Mouse (Mus musculus) activated CD4-positive, CD25-positive, alpha-beta regulatory T cell, adult 9 weeks (primary cell): Measurements from ENCODE around the gene Scgb2b3. TPM values are rescaled to one million over a fixed set of nuclear protein-coding genes. Genes with fewer than 3 reads are reported as not detected.

Source experiments
- polyA plus RNA-seq: library from polyadenylated mRNA; unstranded; fragments of 100-300 nt; shearing (Covaris generic); gene quantifications from one replicate; pipeline ENCODE4 v1.2.1, GENCODE M21; 2017

Gene Scgb2b3
- not detected for polyA plus RNA-seq

DNA sequence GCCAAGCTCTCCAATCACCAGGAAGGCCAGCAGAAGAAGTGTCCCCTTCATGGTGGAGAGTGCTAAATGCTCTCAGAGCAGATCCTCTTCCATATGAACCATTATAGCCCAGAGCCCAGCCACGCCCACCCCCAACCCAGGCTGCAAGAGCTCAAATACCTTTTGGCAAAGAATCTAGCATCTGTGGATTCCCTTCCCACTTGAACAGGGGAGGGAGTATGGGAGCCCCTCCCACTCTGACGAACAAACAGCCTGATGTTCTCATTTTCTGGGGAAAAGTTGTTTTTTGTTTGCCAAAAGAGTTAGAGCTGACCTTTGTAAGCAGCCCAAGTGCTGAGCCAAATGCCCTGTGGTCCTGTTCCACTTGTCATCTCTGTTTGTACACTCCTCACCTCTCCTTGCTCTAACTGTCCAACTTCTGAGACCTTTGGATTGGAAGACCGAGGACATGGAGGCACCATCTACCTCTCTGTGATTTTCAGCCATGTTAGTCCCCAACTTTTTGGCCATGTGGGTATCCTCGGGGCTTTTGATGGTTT is at the start of gene Scgb2b3:
Gene Scgb2b3, minus strand, starts transcription at position 51 of the 539 bp plus-strand sequence.

DNA sequence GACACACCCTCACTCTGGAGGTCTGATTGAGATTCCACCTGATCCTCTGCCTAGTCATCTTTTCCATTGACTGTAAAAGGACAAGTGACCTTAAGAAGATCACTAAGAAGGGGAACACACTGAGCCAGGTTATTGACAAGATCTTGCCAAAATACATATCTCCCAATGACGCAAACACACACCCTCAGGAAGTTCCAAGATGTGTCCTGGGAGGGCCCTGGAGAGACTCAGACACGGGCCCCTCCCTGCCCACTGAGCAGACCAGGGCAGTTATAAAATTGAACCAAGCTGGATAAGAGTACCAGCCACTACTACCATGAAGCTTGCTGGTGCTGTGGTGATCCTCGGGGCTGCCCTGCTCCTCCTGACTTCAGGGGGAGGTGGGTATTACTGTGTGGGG is 13.4 kb upstream of the Scgb2b3 start, which contains the start of gene Scgb1b3:
Gene Scgb1b3, plus strand, starts transcription at position 301 of the 400 bp plus-strand sequence.

Other genes starting within 250 kb of the Scgb2b3 start
- 13.7 TPM for gene Hpn, start 246.8 kb downstream of the Scgb2b3 start, polyA plus RNA-seq
- gene Scn1b, start 235.1 kb downstream of the Scgb2b3 start, polyA plus RNA-seq = not detected
- 252 TPM for gene Gramd1a, start 206.2 kb downstream of the Scgb2b3 start, polyA plus RNA-seq
- not detected for gene Scgb2b2, start 71.6 kb downstream of the Scgb2b3 start, polyA plus RNA-seq
- gene Scgb1b2, start 70.3 kb downstream of the Scgb2b3 start, polyA plus RNA-seq = not detected
- not detected for gene Scgb1b3, start 13.5 kb upstream of the Scgb2b3 start, polyA plus RNA-seq